Mouse (Mus musculus) T-cell, adult 2 months (primary cell): Measurements from ENCODE around the gene Tcf20.

Source experiments
- DNase-seq: peaks from one replicate; pipeline ENCODE4 v3.0.0; 2022; ENCODE audit warnings: low spot score

Gene Tcf20

GRCm38 (mm10) chr15:82958253-82958701 lies 29.4 kb downstream of the Tcf20 start:
- no peak for DNase-seq

DNA sequence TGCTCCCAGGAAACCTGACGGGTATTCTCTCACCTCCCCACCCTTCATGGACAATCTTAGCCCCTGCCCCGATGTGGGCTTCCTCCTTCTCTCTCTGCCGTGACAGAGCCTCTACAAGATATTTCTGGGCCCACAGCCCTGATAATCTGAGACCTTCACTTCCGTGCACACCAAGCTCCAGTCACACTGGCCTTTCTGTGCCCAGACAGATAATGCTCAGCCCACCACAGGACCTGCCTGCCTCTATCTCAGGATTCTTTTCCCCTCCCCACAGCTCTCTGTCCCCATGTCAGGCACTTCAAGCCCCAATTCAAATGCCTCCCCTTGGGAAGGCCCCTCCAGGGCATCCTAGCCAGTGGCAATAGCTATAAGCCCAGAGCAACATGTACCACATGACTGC lies 31.0 kb downstream of the Tcf20 start:
- no peak for DNase-seq

GRCm38 (mm10) chr15:82956310-82956709 lies 31.4 kb downstream of the Tcf20 start:
- no peak for DNase-seq

DNA sequence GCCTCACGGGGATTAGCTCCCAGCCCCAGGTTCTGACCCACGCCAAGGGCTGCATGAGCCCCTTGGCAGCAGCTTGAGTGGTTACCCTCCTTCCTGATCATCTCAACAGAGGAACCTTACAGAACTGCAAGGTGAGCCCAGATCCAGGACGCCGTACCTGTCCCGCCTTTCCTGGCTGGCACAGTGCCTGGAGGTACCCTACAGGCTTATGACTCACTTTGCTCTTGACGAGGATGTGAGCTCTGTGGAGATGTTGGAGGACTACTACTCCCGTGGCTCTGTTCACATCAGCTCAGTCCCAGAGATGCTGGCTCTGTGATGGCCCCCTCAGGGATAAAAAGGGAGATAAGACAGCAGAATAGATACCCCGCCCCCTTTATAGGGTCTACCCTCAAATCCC lies 32.4 kb downstream of the Tcf20 start:
- DNase-seq: no peak

- no peak for DNase-seq
Observed at GRCm38 (mm10) chr15:82954034-82954433, 33.6 kb downstream of the Tcf20 start.

DNA sequence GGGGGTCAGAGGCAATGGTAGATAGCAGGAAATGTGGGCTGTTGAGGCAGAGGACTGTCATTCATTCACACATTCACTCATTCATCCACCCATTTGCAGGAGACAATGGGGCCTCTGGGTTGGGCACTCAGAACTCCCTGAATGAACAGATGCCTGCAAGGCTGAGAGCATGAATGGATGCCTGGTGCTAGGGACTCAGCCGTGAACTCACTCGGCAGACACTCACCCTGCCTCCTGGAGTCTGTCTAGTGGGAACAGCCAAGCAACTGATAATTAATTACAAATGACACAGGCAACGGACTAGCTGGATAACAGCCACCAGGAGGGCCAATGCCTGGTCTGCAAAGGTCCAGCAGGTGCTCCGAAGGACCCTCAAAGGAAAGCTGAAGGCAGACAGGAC lies 34.6 kb downstream of the Tcf20 start:
- DNase-seq: no peak

- no peak for DNase-seq
Observed at GRCm38 (mm10) chr15:82952292-82952705, 35.4 kb downstream of the Tcf20 start.

DNA sequence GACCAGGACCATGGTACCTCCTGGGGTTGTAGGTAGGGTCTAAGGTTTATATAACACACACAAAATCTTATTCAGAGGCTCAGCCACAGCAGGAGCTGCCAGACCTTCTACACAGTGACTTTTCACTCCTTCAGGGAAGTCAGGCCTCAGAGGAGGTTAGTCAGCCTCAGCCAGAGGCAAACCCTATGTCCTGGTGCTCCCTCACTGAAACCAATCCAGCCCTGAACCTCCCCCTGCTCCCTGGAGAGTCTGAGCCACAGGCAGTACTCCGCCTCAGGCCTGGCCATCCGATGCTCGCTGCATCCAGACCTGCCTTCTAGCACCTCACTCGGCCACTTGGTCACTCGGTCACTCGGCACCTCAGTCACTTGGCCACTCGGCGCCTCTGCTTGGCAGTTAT lies 37.4 kb downstream of the Tcf20 start:
- DNase-seq: no peak

GRCm38 (mm10) chr15:82947431-82947830 lies 40.2 kb downstream of the Tcf20 start:
- no peak for DNase-seq

GRCm38 (mm10) chr15:82944479-82945195 lies 43.0 kb downstream of the Tcf20 start:
- no peak for DNase-seq

- DNase-seq: no peak
Observed at GRCm38 (mm10) chr15:82941733-82942132, 45.9 kb downstream of the Tcf20 start.

DNA sequence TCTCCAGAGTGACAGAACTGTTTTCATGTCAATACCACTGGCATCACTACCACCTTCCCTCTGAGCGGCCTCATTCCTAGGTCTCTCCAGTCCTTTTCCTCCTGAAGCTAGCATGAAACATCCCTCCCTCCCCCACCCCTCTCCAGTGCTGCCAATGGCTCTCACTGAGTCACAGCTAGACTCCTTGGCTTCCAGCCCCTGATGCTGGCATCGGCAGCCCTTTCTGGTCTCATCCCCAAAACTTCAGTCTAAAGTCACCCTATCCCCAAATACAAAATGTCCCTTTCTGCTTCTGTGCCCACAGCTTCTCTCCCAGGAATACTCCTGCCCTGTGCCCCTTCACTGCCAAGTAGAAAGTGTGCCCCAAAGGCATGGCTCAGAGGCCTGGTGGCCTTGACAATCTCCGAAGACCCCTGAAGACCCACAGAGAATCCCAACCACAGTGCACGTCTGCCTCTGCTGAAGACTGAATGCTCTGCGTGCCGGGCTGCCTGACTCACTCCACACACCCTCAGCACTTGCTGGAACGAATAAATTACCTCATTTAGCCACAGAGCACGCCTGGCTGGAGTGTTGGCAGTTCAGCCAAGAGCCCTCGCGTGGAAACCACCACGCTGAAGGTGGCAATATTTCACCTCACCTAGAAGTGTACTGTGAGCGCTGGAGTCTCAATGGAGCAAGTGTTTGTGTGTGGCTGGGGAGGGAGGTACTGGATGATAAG lies 47.0 kb downstream of the Tcf20 start:
- DNase-seq: no peak

DNA sequence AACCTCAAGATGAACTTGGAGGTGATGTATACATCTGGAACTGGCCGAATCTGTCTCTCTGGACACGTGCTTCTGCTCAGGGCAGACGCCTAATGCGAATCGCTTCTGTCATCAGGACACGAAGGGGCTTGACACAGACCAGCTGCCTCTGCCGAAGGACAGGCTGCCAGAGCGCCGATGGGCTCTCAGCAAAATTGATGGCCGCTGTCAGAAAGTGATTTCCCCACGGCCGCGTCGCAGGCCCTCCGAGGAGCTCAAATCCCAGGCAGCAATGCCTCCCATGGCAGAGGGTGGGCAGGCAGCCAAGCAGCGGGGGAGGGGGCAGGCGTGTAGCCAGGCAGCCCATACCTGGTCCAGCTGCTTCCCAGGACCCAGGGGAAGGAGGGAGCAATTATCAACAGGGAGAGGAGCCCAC lies 49.5 kb downstream of the Tcf20 start:
- no peak for DNase-seq

DNA sequence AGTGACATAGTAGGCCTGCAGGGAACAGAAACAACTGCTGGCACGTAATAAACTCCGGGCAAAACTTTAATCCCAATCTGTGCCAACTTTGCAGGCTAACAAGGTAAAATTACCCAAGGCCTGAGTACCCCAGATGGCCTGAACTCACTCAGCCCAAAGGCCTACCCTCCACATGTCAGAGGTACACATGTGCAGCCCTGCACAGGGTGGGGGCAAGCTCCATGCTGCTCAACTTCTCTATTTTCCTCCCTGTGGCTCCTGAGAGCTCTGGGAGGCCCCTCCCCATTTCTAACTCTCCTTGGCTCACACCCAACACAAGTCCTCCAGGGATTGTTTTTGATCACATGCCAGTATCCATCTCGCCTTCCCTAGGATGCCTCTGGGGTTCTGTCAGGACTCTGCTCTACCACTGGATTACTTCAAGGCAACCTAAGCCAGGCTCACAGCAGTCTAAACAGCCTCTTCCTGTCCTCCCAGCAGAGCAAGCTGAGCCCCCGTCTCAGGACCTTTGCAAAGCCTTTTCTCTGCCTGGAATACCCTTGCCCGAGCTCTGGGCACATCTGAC lies 50.2 kb downstream of the Tcf20 start:
- no peak for DNase-seq

DNA sequence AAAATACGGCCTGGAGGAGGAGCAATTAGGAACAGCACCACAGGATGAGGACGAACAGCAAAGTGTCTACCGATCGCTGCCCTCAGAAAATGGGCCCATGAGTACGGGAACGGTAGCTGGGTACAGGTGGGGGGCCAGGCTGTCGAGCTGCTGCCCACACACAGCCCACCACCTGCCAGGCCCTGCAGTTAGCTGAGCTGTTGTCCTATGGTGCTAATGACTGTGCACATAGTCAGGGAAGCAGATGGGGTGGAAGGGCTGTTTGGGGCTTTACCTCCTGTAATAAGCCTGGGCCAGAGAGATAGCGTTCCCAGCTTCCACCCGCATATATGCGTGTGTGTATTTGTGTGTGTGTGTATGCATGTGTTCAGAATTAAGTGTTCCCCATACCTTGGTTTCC lies 52.7 kb downstream of the Tcf20 start:
- DNase-seq: no peak

DNA sequence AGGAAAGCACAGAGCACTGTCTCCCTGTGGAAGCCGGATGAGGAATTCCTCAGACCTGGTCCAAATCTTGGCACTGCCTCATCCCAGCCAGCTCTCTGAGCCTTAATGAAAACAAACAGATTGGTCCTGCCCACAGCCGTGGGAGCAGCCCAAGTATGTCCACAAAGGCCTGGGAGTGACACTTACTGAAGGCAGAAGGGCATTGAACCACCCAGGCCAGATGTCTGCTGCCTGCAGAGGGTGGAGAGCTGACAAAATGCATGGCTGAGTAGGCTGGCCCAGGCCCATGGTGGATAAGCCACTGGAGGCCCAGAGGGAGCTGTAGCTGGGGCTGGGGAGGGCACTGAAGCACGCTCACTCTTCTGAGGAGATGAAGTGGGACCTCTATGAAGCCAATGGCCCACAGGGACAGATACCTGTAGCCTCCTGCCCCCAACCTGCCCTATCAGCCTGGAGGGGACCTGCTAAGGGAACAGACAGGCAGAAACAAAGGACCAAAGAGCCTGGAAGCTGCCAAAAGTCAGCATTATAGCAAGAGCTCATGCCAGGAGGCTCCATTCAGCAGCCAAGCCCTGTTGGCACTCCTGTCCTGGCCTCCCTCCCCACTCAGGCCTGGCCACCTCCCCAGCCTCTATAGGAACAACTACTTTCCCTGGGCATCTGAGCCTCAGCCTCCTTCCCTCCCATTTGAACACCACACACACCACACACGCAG lies 54.6 kb downstream of the Tcf20 start:
- DNase-seq: no peak

DNA sequence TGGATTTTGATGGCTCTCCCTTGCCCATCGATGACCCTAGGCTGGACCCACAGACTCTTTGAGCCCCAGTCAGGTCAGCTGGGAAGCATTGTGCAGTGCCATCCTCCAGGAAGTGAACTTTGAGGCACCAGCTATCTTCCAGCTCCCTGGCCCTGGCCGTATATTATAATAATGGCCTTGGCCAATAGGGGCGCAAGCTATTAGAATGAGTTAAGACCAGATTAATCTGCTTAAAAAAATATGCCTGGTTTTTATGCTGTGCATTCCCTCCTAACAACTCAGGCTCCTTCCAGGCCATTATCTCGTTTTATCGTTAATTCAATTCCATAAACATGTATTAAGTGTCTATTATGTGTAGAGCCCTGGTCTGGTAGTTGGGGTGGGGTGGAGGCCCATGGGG lies 56.2 kb downstream of the Tcf20 start:
- DNase-seq: no peak

- no peak for DNase-seq
Observed at GRCm38 (mm10) chr15:82929595-82929994, 58.1 kb downstream of the Tcf20 start.

DNA sequence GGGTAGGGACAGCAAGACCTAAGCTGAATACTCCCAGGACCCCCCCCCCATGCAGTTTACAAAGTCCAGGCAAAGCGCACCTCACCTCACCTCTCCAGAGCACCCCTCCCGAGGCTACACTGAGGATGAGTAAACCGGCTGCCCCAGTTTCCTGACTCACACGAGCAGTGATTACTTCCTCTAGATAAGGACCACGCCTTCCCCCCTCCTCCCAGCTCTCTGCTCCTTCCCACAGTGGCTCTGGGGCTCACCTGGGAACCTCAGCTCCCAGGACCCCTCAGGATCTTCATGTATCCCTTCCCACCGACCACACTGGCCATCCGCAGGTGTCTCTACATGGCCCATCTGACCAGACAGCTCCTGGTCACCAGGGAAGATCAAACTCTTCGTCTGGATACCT lies 58.8 kb downstream of the Tcf20 start:
- DNase-seq: no peak

- no peak for DNase-seq
Observed at GRCm38 (mm10) chr15:82928023-82928422, 59.6 kb downstream of the Tcf20 start.

DNA sequence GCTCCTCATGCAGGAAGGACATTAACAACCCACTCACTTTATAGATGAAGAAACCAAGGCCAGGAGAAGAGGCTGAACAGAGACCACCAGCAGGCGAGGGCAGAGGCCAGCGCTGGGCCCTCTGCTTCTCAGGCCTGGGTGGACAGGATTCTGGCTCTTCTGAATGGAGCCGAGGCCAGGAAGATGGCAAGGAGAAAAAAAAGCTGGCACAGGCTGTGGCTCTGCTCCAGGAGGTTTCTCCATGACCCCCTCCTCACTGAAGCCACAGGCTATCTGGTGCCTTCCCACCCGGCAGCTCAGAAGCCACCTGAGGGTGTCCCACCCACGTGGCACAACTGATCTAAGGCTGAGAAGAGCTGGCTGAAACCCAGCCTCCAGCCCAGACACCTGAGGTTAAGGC lies 60.6 kb downstream of the Tcf20 start:
- DNase-seq: no peak

DNA sequence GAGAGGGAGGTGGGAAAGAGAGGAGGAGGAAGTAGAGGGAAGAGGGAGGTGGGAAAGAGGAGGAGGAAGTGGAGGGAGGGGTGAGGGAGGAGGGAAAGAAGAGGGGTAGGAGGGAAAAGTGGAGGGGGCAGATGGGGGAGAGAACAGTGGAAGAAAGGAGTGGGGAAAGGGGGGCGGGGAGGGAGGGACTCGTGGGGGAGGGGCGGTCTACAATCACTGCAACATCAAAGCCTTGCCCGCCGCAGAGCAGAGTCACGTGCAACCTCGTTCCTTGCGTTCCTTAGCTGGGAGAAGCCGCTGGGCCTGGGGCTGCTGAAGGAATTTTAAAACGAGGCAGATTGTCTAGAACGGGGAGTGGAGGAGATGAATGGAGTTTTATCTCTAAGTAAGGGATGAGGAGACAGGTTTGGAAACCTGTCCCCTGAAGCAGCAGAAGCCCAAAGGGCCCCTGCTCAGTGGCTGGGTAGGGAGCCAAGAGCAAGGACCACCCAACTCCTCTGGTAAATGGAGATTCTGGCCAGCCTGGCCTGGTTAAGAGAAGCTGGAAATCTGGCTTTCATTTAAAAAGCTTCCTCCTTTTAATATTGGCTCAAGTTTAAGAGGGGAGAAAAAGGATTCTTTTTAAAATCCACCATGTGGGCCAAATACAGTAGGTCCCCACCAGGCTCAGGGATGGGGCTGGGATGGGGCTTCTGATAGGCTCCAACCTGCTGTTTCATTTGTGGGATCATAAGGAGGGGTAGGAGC lies 62.8 kb downstream of the Tcf20 start:
- no peak for DNase-seq
